8 mouse cellular contexts compared by ENCODE assay signal in the genomic region with DNA sequence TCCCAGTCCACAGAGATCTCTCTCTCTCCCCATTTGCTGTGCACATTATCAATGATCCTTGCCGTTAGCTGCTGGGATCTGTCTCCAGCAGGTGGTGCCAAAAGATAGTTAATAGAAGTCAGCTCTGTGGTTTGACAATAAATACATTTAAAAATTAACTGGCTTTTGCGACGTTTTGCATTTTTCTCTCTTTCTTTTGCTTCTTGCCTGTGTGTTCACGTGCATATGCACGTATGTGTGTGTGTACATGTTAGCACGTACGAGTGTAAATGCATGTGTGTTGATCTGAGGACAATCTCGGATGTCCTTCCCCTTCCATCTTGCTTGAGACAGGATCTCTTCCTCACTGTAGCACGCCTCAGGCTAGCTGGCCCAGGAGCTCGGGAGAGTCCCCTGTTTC. TPM values are rescaled to one million over a fixed set of nuclear protein-coding genes. Genes with fewer than 3 reads are reported as not detected.
DNase-seq lines count a peak whose midpoint lies in the region; ATAC-seq and TF ChIP-seq lines count a peak whose summit lies in the region.

No protein-coding gene starts in this region.

- no peak overlapping the region for H3K4me2 ChIP-seq in hindbrain, embryonic 12.5 days (replicated peaks)

- intact Hi-C loops in left cerebral cortex, adult 2 months (cut with DNase I): loop anchor here (1.0 to 5.0 kb wide), 3 partner anchors 232 to 487 kb away; no protein-coding TSS in a partner anchor

- H3K4me3 ChIP-seq in hindbrain, embryonic 10.5 days: no peak overlapping the region
- no peak overlapping the region for H3K4me3 ChIP-seq in hindbrain, embryonic 12.5 days
- peak overlapping the region; percentile 27; the same call in 1 of the 2 replicates for H3K4me3 ChIP-seq in left cerebral cortex, adult 2 months

- peak; percentile 92 for TF ChIP-seq CTCF in left cerebral cortex, adult 2 months (IDR thresholded peaks at IDR 0.05)

- ATAC-seq in hindbrain, embryonic 12.5 days (ENCODE audit: low FRiP score): no peak

- no peaks in the 10 kb centered on the region for H3K4me1 ChIP-seq in hindbrain, embryonic 10.5 days (replicated peaks)
- H3K4me1 ChIP-seq in hindbrain, embryonic 12.5 days: no peaks in the 10 kb centered on the region

- WGBS in hindbrain, embryonic 10.5 days: 61% methylated on average over 10 of the region's 10 CpGs
- 64% methylated on average over 10 of the region's 10 CpGs for WGBS in hindbrain, embryonic 12.5 days

- no peaks in the 10 kb centered on the region for H3K36me3 ChIP-seq in hindbrain, embryonic 10.5 days
- no peaks in the 10 kb centered on the region for H3K36me3 ChIP-seq in hindbrain, embryonic 12.5 days

- DNase-seq in hindbrain, embryonic 10.5 days (ENCODE audit: low spot score): peak; percentile 27
- peak; percentile 45 for DNase-seq in Muller cell, postnatal 12 days (ENCODE audit: inconsistent ontology term)
- DNase-seq in cerebellum, postnatal 25 days: peak; percentile 50 to 77
- DNase-seq in heart, postnatal 4 days: peak; percentile 61
- peak; percentile 63 for DNase-seq in left cerebral cortex, adult 2 months (ENCODE audit: extremely low spot score in 1 of 2, low spot score in 2 of 2)
- peak; percentile 50 to 63 for DNase-seq in natural killer cell, adult 2 months (ENCODE audit: low spot score in 2 of 2)
- DNase-seq in thymus, postnatal 25 days: peak; percentile 76

- H3K27me3 ChIP-seq in hindbrain, embryonic 10.5 days (ENCODE audit: insufficient read depth, poor library complexity, severe bottlenecking): no peaks in the 10 kb centered on the region
- H3K27me3 ChIP-seq in hindbrain, embryonic 12.5 days: no peaks in the 10 kb centered on the region

- H3K9me3 ChIP-seq in hindbrain, embryonic 10.5 days: no peaks in the 10 kb centered on the region
- no peaks in the 10 kb centered on the region; the same call in 1 of the 2 replicates for H3K9me3 ChIP-seq in hindbrain, embryonic 12.5 days (replicated peaks)

- H3K27ac ChIP-seq in hindbrain, embryonic 10.5 days: no peak overlapping the region
- H3K27ac ChIP-seq in hindbrain, embryonic 12.5 days: no peak overlapping the region
- H3K27ac ChIP-seq in left cerebral cortex, adult 2 months: no peak overlapping the region; the same call in 1 of the 2 replicates

- no peak overlapping the region for H3K9ac ChIP-seq in hindbrain, embryonic 12.5 days

RNA-seq across cellular contexts. Expression of gene Stmnd1, which starts 37.3 kb away (rescaled TPM):
- 0.11 TPM in 1 of 2 replicates, not detected in the other for polyA plus RNA-seq in hindbrain, embryonic 10.5 days (2016; fragmentation: Nextera tagmentation; extraction: Ambion mirVana)
- polyA plus RNA-seq in hindbrain, embryonic 12.5 days (2016; fragmentation: Nextera tagmentation; extraction: Ambion mirVana): 0.27 TPM in 1 of 2 replicates, not detected in the other
- under 1 TPM; 0.18 to 0.45 TPM for total RNA-seq in heart, postnatal 4 days (2021)
- total RNA-seq in left cerebral cortex, adult 2 months (2021): not detected
